Mouse (Mus musculus) MEL (cell line): ENCODE measurements around the gene Ccsap.

Source experiments
- BHLHE40 ChIP-seq: IDR thresholded peaks from 2 replicates; pipeline ENCODE4 v1.6.1; 2012; ENCODE audit warnings: low read depth, mild to moderate bottlenecking, inconsistent platforms, low read length, improper control_type of control experiment, borderline replicate concordance
- CTCF ChIP-seq, 3 experiments: IDR thresholded peaks in 2 of 3; conservative IDR thresholded peaks in 1 of 3; 2 replicates each; pipeline ENCODE4 v1.5.1; 2011 to 2012; ENCODE audit warnings: low read length in 3 of 3, low read depth in 2 of 3, mild to moderate bottlenecking in 2 of 3, improper control_type of control experiment in 1 of 3, inconsistent platforms in 1 of 3, mixed read lengths in 1 of 3, moderate library complexity in 1 of 3; ENCODE audit not compliant: control insufficient read depth in 1 of 3, insufficient read depth in 1 of 3, poor library complexity in 1 of 3, severe bottlenecking in 1 of 3
- GATA1 ChIP-seq: IDR thresholded peaks from 2 replicates; pipeline ENCODE4 v1.6.1; 2011; ENCODE audit warnings: low read depth, low read length, improper control_type of control experiment
- JUND ChIP-seq: IDR thresholded peaks from 2 replicates; pipeline ENCODE4 v1.6.1; 2011; ENCODE audit warnings: low read depth, mild to moderate bottlenecking, improper control_type of control experiment, low read length
- MAFK ChIP-seq: IDR thresholded peaks from 2 replicates; pipeline ENCODE4 v1.6.1; 2011; ENCODE audit warnings: low read depth, mild to moderate bottlenecking, low read length, improper control_type of control experiment, borderline replicate concordance
- MXI1 ChIP-seq: IDR thresholded peaks from 2 replicates; pipeline ENCODE4 v1.6.1; 2011; ENCODE audit warnings: mild to moderate bottlenecking, low read depth, low read length, improper control_type of control experiment
- MYC ChIP-seq: IDR thresholded peaks from 2 replicates; pipeline ENCODE4 v1.6.1; 2011; ENCODE audit warnings: low read depth, mild to moderate bottlenecking, low read length, improper control_type of control experiment, moderate library complexity
- NELFE ChIP-seq: IDR thresholded peaks from 2 replicates; pipeline ENCODE4 v1.6.1; 2011; ENCODE audit warnings: low read depth, low read length, improper control_type of control experiment
- POLR2A ChIP-seq, 2 experiments: IDR thresholded peaks; 2 replicates each; pipeline ENCODE4 v1.6.1; 2011 to 2012; ENCODE audit warnings: low read length in 2 of 2, mild to moderate bottlenecking in 2 of 2, control low read depth in 1 of 2, improper control_type of control experiment in 1 of 2, low read depth in 1 of 2, moderate library complexity in 1 of 2; ENCODE audit not compliant: control insufficient read depth in 1 of 2, insufficient read depth in 1 of 2, poor library complexity in 1 of 2
- RCOR1 ChIP-seq: IDR thresholded peaks from 2 replicates; pipeline ENCODE4 v1.6.1; 2012; ENCODE audit warnings: low read depth, mild to moderate bottlenecking, inconsistent platforms, low read length, improper control_type of control experiment
- TAL1 ChIP-seq: IDR thresholded peaks from 2 replicates; pipeline ENCODE4 v1.6.1; 2012; ENCODE audit warnings: mild to moderate bottlenecking, inconsistent platforms, low read length, moderate library complexity, mixed read lengths
- TCF12 ChIP-seq: IDR thresholded peaks from 2 replicates; pipeline ENCODE4 v1.6.1; 2014; ENCODE audit warnings: low read depth, mild to moderate bottlenecking, inconsistent platforms, low read length, improper control_type of control experiment, moderate library complexity
- ZC3H11A ChIP-seq: IDR thresholded peaks from 2 replicates; pipeline ENCODE4 v1.6.1; 2012; ENCODE audit warnings: low read depth, mild to moderate bottlenecking, inconsistent platforms, low read length, improper control_type of control experiment
- ZNF384 ChIP-seq: IDR thresholded peaks from 2 replicates; pipeline ENCODE4 v1.6.1; 2012; ENCODE audit warnings: low read depth, mild to moderate bottlenecking, inconsistent platforms, low read length, improper control_type of control experiment

DNA sequence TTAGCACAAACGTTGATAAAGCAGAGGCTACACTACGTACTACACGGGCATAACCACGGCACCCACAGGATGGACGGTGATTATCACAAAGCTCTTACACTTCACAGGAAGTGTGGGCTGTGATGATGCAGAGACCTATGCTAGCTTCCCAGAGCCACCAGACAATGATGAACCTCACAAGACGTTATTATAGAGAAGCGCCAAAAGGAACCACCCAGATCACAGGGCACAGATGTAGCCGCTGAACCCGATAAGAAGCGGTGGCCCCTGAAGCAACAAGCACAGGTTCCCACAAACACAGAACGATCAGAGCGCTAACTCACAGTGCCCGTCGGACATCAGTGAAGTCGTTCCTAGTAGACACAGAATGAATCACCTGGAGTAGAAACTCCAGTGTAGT is 62.1 kb downstream of the Ccsap start:
- TF ChIP-seq CTCF (IDR thresholded peaks at IDR 0.05 in 2 of 3, conservative IDR thresholded peaks at IDR 0.05 in 1 of 3; ENCODE audit: control insufficient read depth in 1 of 3, insufficient read depth in 1 of 3, low read depth in 2 of 3, low read length in 3 of 3, poor library complexity in 1 of 3, severe bottlenecking in 1 of 3), result no peak; a peak in 1 of 6 replicates
- peak in 1 of 2 experiments; percentile 64; a peak in 1 of 4 replicates for TF ChIP-seq POLR2A (IDR thresholded peaks at IDR 0.05; ENCODE audit: control insufficient read depth in 1 of 2, insufficient read depth in 1 of 2, low read depth in 1 of 2, low read length in 2 of 2, poor library complexity in 1 of 2)
- no peak for TF ChIP-seq MAFK
- peak; percentile 96 for TF ChIP-seq TCF12
- peak; percentile 23; the same call in 1 of the 2 replicates for TF ChIP-seq ZC3H11A
- TF ChIP-seq MXI1, result peak; percentile 68
- peak; percentile 95 for TF ChIP-seq GATA1
- TF ChIP-seq NELFE, result peak; percentile 71; the same call in 1 of the 2 replicates
- TF ChIP-seq MYC, result peak; percentile 59
- peak; percentile 95 for TF ChIP-seq TAL1
- TF ChIP-seq BHLHE40, result peak; percentile 68; the same call in 1 of the 2 replicates
- TF ChIP-seq RCOR1, result peak; percentile 85
- no peak for TF ChIP-seq ZNF384
- TF ChIP-seq JUND, result peak; percentile 79
